Mouse (Mus musculus) limb, embryonic 13.5 days (tissue): ENCODE measurements around the gene Clasp1. TPM values are rescaled to one million over a fixed set of nuclear protein-coding genes. Genes with fewer than 3 reads are reported as not detected.

ENCODE experiments used
- ATAC-seq: fragments of 200-750 bp; cut with Nextera tagmentation; 2 replicates; pipeline ENCODE4 v1.8.0; 2017; ENCODE audit warnings: low read depth, moderate number of reproducible peaks, moderate TSS enrichment; ENCODE audit not compliant: low FRiP score
- H3K27ac ChIP-seq: fragments of 300-500 bp; sonication (generic); 2 replicates; pipeline ENCODE4 v1.5.1; 2015; ENCODE audit warnings: inconsistent platforms, mild to moderate bottlenecking, moderate library complexity
- H3K27me3 ChIP-seq: fragments of 300-500 bp; sonication (generic); 2 replicates; pipeline ENCODE4 v1.6.1; 2015; ENCODE audit warnings: mild to moderate bottlenecking, inconsistent platforms
- H3K36me3 ChIP-seq: fragments of 300-500 bp; sonication (generic); 2 replicates; pipeline ENCODE4 v1.6.1; 2015; ENCODE audit warnings: inconsistent platforms, mild to moderate bottlenecking, moderate library complexity
- H3K4me1 ChIP-seq: fragments of 300-500 bp; sonication (generic); 2 replicates; pipeline ENCODE4 v1.6.1; 2015; ENCODE audit warnings: inconsistent platforms
- H3K4me2 ChIP-seq: fragments of 300-500 bp; sonication (generic); replicated peaks from 2 replicates; pipeline ENCODE4 v1.6.1; 2015; ENCODE audit warnings: inconsistent platforms, mild to moderate bottlenecking, moderate library complexity
- H3K4me3 ChIP-seq: fragments of 300-500 bp; sonication (generic); 2 replicates; pipeline ENCODE4 v1.5.1; 2015; ENCODE audit warnings: moderate library complexity, mild to moderate bottlenecking, inconsistent platforms
- H3K9ac ChIP-seq: fragments of 300-500 bp; sonication (generic); 2 replicates; pipeline ENCODE4 v1.6.1; 2015; ENCODE audit warnings: mild to moderate bottlenecking, inconsistent platforms
- H3K9me3 ChIP-seq: fragments of 300-500 bp; sonication (generic); 2 replicates; pipeline ENCODE4 v1.6.1; 2016; ENCODE audit warnings: inconsistent platforms
- whole genome bisulfite sequencing: fragments of 180-500 bp; shearing (Covaris S2); methylation state at CpG from one replicate; pipeline ENCODE4 v1.1.7; 2015; 5-methylcytosine and 5-hydroxymethylcytosine counted together
- polyA plus RNA-seq: library from polyadenylated mRNA; unstranded; fragments of >200 nt; fragmentation: Nextera tagmentation; extraction: Ambion mirVana; gene quantifications from 2 replicates; pipeline ENCODE4 v1.2.1, GENCODE M21; 2015

The Clasp1 gene
- polyA plus RNA-seq, 1 experiment from 2014 or later, result 66.3 TPM

DNA sequence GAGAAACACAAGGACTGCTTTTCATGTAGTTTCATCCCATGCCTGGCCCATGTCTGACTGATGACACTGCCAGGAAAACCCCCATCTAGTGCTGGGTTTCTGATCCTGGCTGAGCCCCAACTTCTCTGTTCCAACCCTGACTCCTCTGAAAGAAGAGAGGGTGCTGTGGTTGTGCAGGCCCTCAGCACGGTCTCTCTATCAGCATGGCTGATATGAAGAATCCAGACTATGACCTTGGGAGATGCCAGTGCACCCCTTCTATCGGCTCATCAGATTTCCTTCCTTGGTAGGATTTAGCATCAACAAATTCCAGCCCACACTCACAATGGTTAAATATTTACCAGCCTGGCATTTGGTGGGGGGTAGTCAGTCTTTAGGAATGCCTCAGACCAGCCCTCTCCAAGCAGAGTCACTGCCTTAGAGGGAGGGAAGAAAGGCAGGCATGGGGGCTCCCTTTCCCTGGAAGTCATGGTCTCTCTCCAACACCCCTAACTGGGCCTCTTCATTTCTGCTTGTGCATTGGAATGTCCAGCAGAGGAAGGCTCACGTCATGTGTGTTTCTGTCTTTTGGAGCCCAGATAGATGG is 272.1 kb downstream of the Clasp1 start:
- no peak overlapping the region for H3K27ac ChIP-seq
- H3K4me1 ChIP-seq, result no peaks in the 10 kb centered on the region
- H3K27me3 ChIP-seq, result no peaks in the 10 kb centered on the region
- no peak for ATAC-seq
- H3K9me3 ChIP-seq, result no peaks in the 10 kb centered on the region
- H3K4me2 ChIP-seq, result no peak overlapping the region
- no peak overlapping the region for H3K9ac ChIP-seq
- no peaks in the 10 kb centered on the region for H3K36me3 ChIP-seq
- H3K4me3 ChIP-seq, result no peak overlapping the region
- 73% methylated on average over 3 of the region's 3 CpGs for WGBS

Other genes with a start within 250 kb of the Clasp1 start
- gene Gm29106, start 212.5 kb upstream of the Clasp1 start, polyA plus RNA-seq, result 0.18 and 0.26 TPM in 2 replicates
- gene Tsn, start 77.3 kb upstream of the Clasp1 start, polyA plus RNA-seq, result 357 and 374 TPM in 2 replicates
- gene Nifk, start 67.2 kb upstream of the Clasp1 start, polyA plus RNA-seq, result 82.0 and 86.8 TPM in 2 replicates
- gene Tfcp2l1, start 238.9 kb downstream of the Clasp1 start, polyA plus RNA-seq, result 0.50 and 0.64 TPM in 2 replicates